Mouse (Mus musculus): ENCODE measurements around the gene Rpl36a-ps1.
"Not testable (repeated sequence)": the region's sequence is repeated elsewhere in the genome, so short reads cannot be mapped to it uniquely, and the experiment has no call there.

Gene Rpl36a-ps1

GRCm38 (mm10) chr14:98994218-98994617 lies at the start of gene Rpl36a-ps1:
Gene Rpl36a-ps1, minus strand, starts transcription at chr14:98994318.
- in situ Hi-C loops (cut with MboI, MseI): no loop called here

GRCm38 (mm10) chr14:99043499-99043898 lies 49.4 kb upstream of the Rpl36a-ps1 start:
- in situ Hi-C loops (cut with MboI, MseI): no loop called here

GRCm38 (mm10) chr14:99041416-99041815 lies 47.3 kb upstream of the Rpl36a-ps1 start:
- in situ Hi-C loops (cut with MboI, MseI): no loop called here

GRCm38 (mm10) chr14:99039308-99039707 lies 45.2 kb upstream of the Rpl36a-ps1 start:
- in situ Hi-C loops (cut with MboI, MseI): not testable (repeated sequence)

GRCm38 (mm10) chr14:99037703-99038102 lies 43.6 kb upstream of the Rpl36a-ps1 start:
- in situ Hi-C loops (cut with MboI, MseI): no loop called here

GRCm38 (mm10) chr14:99036039-99036438 lies 41.9 kb upstream of the Rpl36a-ps1 start:
- in situ Hi-C loops (cut with MboI, MseI): no loop called here

DNA sequence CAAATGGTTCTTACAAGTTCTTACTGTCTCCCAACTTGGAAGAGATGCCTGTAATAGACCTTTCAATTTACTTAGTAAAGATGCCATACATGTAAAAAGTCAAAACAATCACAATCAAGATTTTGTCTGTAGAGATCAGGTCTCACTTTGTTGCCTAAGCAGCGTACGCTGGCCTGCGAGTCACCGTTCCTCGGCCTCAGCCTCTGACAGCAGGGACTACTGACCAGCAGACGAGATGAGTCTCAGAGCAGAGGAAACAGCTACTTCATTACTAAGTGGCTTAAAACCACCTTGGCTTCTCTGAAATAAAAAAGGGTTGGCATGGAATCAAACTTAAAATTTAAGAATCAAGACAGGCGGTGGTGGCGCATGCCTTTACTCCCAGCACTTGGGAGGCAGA lies 40.7 kb upstream of the Rpl36a-ps1 start:
- in situ Hi-C loops (cut with MboI, MseI): not testable (repeated sequence)

GRCm38 (mm10) chr14:99032596-99032995 lies 38.5 kb upstream of the Rpl36a-ps1 start:
- in situ Hi-C loops (cut with MboI, MseI): no loop called here

- in situ Hi-C loops (cut with MboI, MseI): no loop called here
Measured at GRCm38 (mm10) chr14:99031337-99031873, 37.3 kb upstream of the Rpl36a-ps1 start.

DNA sequence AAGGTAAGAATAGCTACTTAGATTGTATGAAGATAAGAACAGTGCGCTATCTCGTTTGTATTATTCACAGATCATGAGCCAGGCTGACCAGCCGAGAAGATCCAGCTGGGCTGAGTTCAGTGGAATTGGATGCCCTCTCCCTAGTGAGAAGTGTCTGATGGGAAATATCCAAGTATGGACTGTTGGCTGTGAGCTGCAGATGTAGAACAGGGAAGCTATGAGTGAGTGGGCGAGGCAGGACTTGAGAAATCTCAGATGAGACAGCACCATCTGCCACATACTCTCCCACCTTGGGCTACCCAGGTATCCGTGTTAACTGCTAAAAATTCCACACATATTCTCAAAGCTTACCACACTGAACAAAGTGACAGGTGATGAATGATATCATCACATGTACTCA lies 35.9 kb upstream of the Rpl36a-ps1 start:
- in situ Hi-C loops (cut with MboI, MseI): no loop called here

DNA sequence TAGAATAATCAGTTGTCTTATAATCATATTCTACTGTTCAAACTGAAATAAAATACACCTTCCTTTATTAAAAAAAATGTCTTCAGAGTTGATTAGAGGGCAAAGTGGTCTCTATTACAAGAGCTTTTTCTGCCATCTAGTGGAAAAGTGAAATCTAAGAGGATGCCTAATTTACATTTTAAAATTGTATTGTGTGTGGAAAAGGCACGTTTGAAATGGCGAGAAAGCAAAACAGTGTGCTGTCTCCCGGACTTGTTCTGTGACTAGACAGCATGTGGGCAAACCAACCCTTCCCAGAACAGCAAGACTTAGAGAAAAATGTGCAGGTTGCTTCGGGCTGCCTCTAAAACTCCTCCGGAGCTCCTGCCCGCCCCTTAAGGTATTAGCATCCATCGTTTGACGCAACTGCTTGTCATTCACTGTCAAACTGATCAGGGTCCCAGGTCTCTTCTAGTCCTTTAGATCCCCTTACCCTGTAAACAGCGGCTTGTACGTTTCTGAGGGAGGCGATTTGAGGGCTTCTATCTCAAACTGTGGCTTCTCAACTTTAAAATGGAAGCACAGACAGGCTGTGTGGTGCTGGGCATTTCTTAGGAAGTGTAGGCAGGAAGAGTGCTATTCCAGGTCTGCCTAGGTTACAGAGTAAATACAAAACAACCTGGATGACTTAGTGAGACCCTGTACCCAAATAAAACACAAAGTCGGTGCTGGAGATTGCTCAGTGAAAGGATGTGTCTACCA lies 28.4 kb upstream of the Rpl36a-ps1 start:
- in situ Hi-C loops (cut with MboI, MseI): no loop called here

DNA sequence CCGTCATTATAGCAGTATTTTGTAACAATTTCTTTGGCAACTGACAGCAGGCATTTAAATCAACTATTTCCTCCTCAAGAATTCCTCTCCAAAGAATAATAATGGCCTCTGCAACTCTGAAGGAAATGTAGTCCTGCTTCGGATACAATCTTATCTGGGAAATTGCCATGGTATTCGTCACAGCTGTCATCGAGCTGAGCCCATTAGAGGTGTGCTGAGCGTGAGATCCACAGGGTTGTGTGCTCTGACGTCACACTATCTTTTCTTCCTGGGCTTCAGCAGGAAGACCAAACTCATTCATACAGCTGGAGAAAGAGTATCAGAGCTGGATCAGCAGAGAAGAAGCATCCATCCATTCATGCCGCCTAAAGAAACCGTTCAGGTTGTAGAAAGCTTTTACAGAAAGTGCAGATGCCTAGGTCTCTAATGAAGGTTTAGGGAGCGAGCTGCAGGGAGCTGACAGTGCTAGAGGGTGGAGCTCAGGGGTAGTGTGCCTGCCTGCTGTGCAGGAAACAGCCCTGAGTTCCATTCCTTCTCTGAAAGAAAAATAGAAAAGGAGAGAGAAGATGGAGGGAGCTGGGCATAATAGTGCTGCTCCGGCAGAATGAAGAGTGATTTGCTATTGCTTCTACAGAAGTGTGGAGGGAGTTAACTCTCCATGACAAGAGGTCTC lies 25.2 kb upstream of the Rpl36a-ps1 start:
- in situ Hi-C loops (cut with MboI, MseI): no loop called here

DNA sequence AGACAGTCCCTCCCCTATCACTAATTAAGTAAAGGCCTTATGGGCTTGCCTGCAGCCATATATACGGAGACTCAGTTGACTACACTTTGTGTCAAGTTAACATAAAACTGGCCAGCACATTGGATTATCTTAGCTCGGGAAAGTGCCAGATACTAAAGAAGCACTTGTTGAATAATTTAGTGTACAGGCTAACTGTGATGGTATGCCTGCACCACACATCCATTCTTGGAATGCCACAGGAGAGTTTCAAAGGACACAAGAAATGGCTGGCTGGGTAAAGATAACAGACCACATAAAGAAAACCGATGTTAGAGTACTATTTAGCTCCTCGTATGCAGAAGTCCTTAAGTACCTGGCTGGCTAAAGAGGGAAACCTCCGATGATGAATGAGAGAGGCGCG lies 24.6 kb upstream of the Rpl36a-ps1 start:
- in situ Hi-C loops (cut with MboI, MseI): no loop called here

DNA sequence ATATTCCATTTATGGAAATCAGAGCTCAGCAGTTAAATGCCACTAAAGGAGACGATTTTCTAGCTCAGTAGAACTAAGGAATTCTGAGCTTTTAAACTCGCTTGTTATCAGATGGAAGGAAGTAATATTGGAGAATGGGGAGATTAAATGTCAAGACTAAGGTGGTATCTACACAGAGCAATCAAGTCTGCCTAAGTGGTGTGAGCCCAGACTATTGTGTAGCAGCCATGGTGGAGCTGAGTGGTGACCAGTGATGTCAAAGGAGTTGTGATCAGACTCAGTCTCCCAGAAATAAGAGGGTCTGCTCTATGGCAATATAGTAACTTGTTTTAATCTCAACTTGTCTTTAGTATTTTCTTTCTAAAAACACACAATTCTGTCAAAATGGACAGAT lies 16.8 kb upstream of the Rpl36a-ps1 start:
- in situ Hi-C loops (cut with MboI, MseI): no loop called here

DNA sequence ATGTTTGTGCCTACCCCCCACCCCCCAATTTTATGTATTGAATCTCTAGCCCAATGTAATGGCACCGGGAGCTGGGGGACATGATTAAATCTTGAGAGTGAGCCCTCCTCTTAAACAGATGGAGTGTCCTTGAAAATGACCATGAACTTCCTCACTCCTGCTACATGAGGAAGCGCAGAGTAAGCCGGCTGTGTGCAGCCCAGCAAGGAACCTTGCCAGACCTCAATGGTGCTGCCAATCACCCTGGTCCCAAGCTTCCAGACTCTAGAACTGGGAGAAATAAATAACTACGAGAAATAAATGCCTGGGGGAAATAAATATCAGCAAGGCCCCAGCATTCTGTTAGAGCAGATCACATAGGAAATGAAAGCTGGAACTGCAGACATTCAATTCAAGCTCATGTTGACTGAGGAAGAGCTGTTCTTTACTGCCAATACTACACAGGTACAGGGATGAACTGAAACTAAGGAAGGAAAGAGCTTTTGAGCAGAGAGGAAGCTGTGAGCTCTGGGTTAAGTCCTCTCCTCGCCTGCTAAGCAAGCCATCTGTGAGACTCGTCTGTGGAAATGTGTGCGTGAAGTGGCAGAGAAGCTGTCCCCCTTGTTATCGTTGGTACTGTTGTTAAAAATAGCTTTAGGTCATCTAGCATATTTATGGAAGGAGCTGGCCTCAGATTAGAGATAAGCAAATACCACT lies 16.3 kb upstream of the Rpl36a-ps1 start:
- in situ Hi-C loops (cut with MboI, MseI): no loop called here

GRCm38 (mm10) chr14:98992482-98992881 lies 1.6 kb downstream of the Rpl36a-ps1 start:
- in situ Hi-C loops (cut with MboI, MseI): no loop called here

- in situ Hi-C loops (cut with MboI, MseI): no loop called here
Measured at GRCm38 (mm10) chr14:98990636-98991035, 3.5 kb downstream of the Rpl36a-ps1 start.

DNA sequence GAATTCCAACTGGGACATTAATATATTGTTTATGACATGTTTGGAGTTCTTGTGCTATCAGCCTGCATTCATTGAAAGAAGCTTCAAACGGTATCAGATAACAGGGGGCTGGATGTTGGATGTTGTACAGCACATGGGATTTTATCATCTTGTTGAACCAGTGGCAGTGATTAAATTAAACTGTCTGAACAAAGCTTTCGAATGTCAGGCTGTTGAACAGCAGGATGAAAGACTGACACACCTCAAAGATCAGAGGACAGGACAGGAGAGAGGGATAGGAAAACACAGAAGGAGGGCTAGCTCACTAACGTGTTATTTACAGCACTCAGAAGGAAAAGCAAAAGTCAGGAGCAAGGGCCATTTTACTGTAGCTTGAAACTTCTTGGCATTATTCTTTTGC lies 4.3 kb downstream of the Rpl36a-ps1 start:
- in situ Hi-C loops (cut with MboI, MseI): no loop called here

DNA sequence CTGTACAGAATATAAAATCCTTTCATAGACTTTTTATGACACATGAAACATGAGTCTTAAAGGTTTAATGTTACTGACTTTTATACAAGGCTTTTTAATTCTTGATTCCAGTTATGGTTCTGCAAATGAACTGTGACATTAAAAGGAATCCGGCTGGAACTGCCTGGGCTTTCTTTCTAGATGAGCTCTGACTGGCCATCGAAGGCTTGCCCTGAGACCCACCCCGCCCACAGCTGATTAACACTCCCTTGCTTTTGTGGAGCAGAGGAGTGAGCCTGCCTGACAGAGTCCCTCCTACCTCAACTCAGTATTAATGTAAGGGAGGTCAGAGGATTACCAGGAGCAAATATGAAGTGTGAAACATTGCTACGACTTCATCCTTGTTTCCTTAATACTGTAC lies 22.2 kb downstream of the Rpl36a-ps1 start:
- in situ Hi-C loops (cut with MboI, MseI): no loop called here

DNA sequence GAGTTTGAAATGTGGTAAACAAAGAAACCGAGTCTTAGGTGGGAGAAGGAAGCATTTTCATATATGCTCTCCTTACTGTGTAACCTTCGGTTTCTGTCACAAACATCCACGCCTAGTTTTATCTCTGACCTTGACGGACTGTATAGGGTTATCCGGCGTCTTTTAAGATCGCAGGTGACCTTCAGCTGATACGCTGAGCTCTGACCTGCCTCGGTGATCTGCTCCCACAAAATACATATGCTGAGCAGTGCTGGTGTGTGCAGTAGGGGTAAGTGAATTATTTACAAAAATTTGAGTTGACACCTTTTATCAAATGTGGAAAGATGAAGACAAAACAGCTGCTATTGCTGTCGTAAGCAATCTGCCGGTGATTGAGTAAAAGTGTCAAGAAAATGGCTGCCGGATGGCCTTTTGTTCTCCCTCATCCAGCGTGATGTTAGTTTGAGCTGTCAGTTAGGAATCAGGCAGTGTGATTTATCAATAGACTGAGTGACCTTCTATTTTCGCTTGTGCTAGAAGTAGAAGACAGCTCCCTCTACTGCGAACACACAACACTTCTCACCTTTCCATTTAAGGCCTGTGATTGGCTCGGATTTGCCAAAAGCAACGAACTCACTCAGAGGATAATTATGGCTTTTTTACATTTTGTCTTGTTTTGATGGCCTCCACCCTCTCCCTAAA lies 35.0 kb downstream of the Rpl36a-ps1 start:
- in situ Hi-C loops (cut with MboI, MseI): loop anchor here (10.0 kb wide), 1 partner anchor 634 kb away; no protein-coding TSS in a partner anchor

GRCm38 (mm10) chr14:98956788-98957187 lies 37.3 kb downstream of the Rpl36a-ps1 start:
- in situ Hi-C loops (cut with MboI, MseI): loop anchor here (10.0 kb wide), 1 partner anchor 632 kb away; no protein-coding TSS in a partner anchor

DNA sequence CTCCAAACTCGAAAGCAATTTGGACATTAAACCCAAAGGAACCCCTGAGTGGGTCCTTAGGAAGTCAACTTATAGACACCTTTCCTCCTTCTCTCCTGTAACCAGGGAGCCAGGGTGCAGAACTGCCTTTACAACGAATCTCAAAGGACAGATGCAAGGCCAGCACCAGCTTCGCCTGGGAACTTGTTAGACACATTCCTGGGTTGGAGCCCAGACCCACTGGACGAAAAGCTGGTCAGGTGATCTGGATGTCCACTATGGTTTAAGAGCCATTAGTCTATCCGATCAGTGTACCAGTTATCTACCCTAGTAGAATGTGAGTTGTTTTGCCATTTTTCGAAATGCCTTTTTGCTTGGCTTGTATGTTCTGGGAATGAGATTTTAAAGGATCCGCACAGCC lies 41.7 kb downstream of the Rpl36a-ps1 start:
- in situ Hi-C loops (cut with MboI, MseI): loop anchor here (10.0 kb wide), 1 partner anchor 628 kb away; no protein-coding TSS in a partner anchor

Data from T-helper 2 cell (primary cell).